Mouse (Mus musculus) adrenal gland, postnatal 10 days (tissue): ENCODE results near the gene Tmbim7. TPM values are rescaled to one million over a fixed set of nuclear protein-coding genes. Genes with fewer than 3 reads are reported as not detected.
A peak's percentile ranks its signal among the peaks of the same experiment; 100 is the strongest.

Experiments
- DNase-seq: peaks from one replicate; pipeline ENCODE4 v3.0.0; 2021; ENCODE audit warnings: mixed read lengths
- microRNA-seq: library from miRNA; unstranded; fragments of <30 nt; microRNA quantifications from one replicate; pipeline ENCODE4 v1.2.0, GENCODE M21; 2021
- total RNA-seq, 2 experiments: library from RNA; stranded (reverse); gene quantifications; 2 replicates each; pipeline ENCODE4 v1.2.3; 2021

The Tmbim7 gene
- total RNA-seq, 2 experiments from 2014 or later, result not detected

DNA sequence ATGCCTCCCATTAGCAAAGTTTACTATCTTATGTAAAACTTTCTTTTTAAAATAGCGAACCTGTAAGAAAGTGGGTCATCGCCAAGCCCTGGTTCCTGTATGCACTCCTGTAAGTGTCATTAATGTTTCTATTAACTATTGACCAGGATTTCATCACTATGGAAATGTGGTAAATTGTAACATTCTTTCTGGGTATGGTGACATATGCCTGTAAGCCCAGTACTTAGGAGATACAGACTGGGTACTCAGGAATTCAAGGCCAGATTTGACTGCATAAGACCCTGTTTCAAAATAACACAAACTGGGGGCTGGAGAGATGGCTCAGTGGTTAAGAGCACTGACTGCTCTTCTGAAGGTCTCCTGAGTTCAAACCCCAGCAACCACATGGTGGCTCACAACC is 14.2 kb downstream of the Tmbim7 start:
- no peak for DNase-seq

DNA sequence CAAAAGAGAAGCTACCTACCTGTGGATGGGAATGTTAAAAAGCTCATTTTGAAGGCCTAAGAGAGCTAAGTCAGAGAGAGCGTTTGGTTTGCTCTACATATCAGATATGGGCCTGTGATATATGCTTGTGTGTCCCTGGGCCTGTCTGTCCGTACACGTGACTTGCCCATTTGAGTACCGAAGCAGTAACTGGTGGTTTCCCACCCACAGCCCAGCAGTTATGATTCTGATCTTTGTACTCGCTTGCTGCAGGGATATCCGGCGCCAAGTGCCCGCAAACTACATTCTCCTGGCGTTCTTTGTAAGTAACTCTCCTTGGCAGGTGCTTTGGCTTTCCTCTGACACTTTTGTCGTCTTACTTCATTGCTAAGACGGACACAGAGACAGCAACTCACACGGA is 15.6 kb downstream of the Tmbim7 start:
- no peak for DNase-seq

DNA sequence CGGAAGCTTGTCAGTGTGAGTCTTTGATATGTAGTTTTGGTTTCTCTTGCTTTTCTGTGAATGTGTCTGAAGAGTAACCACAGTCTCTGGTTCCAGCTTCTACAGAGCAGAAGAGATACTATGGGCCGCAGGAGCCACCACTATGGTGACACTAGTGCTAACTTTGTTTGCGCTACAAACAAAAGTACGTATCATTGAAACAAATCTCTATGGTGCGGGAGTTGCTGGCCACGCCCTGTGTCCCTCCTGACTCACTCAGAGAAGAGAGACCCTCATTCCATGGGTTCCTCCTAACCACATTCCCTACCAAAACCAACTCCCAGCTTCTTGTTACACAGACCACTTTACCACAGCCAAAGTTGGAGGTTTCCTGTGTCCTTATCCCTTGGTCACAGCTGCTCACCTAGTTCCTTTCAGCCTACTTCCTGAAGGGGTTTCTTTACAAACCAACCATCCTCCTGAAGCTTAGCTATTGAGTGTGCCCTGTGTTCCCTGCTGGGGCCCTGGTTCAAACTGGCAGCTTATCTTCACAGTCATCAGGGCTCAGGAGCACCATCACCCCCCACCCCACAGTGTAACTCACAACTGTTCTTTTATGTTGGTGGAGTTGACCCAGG is 19.1 kb downstream of the Tmbim7 start:
- DNase-seq, result no peak

DNA sequence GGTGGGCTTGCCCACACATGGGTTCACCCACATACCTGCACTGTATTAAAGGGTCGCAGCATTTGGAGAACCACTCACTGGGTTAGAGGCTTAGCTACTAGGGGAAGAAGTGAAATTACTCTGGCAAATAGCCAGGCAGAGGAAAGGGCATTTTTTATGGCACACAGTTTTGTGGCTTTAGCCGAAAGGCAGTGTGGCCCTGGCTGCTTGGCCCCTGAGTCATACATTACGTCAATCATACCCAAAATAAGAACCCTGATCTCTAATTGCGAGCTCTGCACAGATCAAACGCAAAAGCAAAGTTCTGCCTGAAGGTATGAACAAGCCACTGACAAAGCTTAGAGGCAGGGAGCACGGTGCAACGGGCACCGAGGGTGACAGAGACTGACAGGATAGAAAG is 37.3 kb downstream of the Tmbim7 start:
- DNase-seq, result peak; percentile 65

DNA sequence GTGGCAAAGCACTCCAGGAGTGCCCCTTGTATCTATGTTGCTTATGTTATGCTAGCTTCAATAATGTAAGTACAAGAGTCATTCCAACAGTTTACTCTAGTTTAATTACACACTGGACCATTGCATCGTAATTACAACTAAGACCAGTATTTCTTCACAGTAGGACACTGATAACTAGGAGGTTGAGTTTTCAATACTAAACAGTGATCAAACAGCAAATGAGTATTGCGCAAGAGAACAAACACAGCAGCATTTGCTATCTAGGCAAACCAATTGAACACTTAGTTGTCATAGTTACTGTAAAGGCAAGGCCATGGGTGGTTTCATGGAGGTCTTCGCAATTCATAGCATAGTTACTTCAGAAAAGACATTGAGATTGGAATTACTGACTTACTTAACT is 40.3 kb downstream of the Tmbim7 start:
- DNase-seq, result no peak

DNA sequence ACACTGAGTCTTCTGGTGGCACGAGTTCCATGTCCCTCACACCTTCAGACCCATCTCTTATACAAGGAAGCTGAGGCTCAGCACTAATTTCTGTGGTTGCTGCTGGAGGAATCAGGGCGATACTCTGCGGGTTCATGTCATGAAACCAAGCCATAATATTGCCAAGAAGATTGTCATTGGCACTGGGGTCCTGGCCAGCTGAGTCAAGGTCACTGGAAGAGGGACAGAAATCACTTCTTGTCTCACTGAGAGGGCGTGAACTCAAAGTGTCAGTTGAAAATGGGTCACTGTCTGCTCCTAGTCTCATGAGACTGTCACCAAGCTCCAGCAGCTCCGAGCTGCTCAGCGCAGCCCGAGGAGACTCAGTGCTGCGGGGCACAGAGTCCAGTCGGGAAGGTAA is 42.0 kb downstream of the Tmbim7 start:
- DNase-seq, result no peak

DNA sequence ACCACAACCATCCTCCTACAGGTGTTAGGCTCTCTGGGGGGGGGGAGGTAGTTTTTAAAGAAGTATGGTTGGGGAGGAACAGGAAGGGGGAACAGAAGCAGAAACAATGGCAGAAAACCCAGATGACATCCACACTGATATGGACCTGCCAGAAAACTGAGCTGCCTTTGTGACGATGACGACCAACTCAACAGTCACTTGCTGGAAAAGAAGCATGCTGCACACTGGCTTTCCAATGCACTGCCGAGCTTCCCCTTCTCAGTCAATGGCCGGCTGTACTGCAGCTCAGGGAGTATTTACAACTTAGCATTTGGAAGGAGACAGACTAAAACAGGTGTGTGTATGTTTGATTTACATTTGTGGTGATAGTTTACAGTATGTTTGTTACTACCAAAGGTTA is 44.2 kb downstream of the Tmbim7 start:
- no peak for DNase-seq

DNA sequence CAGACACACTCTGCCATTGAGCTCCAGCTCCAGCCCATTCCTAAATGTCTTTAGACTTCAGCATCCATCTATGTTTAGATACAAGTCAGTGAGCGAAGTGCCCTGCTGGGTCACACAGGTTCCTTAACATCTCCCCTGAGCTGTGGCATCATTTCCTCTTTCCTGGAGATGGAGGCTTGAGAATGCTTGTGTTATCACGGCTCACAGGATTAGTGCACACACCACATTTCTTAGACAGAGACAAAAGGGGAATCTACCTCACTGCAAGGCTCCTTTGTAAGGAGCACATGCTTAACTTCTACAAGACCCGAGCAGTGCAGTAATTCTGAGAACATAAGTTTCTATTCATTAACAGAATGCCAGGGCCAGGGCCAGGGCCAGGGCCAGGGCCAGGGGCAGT is 45.0 kb downstream of the Tmbim7 start:
- no peak for DNase-seq

DNA sequence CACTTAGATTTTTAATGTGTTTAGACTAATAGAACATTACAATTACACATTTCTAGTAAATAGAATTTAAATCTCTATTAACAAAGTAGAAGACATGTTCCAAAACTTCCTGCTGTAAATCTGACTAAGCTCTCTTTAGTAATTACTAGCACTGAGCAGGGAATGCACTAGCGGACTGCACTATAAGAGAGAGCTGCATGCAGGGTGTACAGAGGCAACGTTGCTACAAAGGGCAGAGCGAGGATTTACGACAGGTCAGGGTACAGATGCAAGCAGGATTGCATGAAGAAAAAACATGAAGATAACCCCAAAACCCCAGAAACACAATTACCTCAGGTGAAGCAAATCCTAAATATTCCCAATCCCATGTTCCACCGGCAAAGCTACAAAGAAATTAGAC is 49.0 kb downstream of the Tmbim7 start:
- no peak for DNase-seq

DNA sequence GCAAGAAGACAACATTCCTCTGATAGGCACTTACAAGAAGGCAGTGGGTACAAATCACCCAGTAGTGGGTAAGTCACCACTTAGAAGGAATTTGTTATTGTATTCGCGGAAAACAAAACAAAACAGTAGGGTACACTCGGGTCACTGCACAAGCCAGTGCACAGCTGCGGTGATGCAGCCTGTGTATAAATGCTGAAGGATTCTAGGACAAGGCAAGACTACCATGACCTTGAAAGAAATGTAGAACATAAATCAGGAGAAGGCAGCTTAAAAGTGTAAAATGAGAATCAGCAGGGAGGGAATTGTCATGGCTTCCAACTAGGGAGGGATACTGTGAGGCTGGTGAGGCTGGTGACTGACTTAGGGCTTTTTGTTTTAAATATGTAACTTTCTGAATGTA is 51.2 kb downstream of the Tmbim7 start:
- no peak for DNase-seq

DNA sequence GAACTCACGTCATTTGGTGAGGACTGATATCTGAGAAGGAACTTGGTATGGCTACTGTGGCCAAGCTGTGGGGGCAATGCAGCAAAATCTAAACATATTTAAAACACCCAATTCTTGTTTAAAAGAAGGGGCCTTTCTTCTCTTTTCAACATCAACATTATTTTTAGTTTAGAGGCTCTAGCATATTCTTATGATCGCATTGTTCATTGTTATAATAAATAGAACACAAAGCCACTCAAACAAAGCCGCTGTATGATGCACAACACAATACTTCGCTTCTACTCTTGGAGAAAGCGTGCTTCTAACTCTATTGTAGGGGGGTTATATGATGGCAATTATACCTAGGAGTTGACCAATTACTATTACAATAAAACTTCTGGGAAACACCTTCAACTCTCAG is 64.8 kb downstream of the Tmbim7 start:
- no peak for DNase-seq

DNA sequence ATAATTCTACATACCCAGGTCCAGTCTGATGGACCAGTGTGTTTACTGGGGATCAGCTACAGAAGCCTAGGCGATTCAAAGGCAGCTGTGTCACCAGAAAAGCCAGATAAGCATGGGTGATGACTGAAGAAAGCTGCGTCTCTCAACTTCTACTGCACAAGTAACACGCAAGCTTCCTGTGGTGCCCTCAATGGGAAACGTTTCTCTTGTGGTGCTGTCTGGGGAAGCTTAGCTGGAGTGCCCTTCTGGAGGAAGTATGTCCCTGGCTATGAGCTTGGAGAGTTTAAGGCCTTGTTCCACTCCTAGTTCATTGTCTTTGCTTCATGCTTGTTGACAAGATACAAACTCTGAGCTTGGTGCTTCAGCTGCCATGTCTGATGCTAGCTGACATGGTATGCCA is 68.4 kb downstream of the Tmbim7 start:
- no peak for DNase-seq

DNA sequence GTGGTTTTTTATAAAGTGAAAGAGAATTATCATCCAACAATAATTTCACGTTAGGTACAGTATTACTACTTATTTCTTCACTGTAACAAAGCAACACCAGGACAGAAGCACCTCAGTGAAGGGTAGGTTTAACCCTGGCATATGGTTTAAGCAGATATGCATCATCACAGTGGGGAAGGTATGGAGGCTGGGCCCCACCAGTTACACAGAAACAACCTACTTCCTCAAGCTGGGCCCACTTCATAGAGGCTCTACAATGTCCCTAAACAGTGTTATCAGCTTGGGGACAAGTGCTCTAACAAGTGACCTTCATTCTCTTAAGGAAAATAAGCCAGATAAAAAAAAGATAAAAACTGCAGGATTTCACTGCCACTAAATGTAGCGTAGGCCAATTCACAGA is 71.9 kb downstream of the Tmbim7 start:
- no peak for DNase-seq

DNA sequence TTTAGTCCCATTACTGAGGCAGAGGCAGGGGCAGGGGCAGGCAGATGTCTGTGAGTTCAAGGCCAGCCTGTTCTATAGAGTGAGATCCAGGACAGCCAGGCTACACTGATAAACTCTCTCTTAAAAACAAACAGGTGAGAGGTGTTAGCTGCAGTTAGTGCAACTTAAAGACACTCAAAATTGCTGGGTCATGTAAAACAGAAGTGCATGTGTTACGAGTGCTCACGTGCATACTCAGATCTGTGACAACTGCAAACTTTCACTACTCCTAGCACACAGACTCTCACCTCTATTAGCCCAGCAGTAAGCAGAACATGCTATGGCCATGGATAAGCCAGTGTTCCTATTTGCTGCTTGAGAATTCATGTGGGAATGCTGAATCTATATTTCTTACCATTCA is 72.4 kb downstream of the Tmbim7 start:
- DNase-seq, result no peak

DNA sequence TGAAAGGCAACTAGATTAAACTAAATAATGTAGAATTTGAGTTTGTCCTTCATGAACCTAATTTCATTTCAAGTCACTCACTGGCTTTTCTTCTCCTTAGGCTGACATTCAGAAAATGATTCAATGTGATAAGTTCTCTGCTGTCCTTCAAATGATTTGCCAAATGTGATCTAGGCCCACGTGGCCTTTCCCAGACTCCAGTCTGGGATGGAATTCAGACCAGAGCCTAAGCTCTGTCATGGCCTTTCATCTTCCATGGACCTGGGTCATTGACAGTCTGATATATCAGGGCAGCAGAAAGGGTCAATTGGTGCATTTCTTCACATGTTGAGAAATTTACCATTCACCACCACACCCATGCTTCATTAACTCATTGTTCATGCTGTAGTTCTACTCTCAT is 74.5 kb downstream of the Tmbim7 start:
- DNase-seq, result peak; percentile 29

DNA sequence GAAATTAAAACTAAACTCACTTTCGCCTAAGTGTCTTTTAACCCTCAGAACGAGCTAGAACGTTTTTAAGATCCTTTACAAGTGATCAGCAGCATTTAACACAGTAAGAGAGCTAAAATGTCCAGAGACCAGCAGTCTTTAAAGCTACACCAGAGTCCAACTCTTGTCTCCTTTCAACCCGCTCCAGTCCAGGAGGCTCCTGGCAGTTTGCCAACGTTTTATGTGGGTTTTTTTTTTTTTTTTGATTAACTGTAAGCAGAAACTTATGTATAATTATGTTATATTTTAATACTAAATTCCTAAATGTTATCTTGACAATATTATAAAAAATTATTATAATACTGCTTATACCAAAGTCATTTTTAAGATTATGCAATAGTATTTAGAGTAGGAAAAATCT is 77.8 kb downstream of the Tmbim7 start:
- DNase-seq, result peak; percentile 9

Small RNA genes lying within 50 kb of the gene (microRNA-seq; reads per million reads assigned to microRNA genes)
- gene Gm22926 (not detected), gene Gm26238 (not detected)

Other genes starting within 250 kb of the Tmbim7 start
- 10 to 100 TPM; 25.3 to 34.4 TPM for gene Fam133b, start 107.3 kb upstream of the Tmbim7 start, total RNA-seq
- 1 to 10 TPM; 2.2 to 4.9 TPM for gene 1700109H08Rik, start 79.6 kb upstream of the Tmbim7 start, total RNA-seq
- gene Pex1, start 55.1 kb upstream of the Tmbim7 start, total RNA-seq, result 10 to 100 TPM; 17.5 to 30.2 TPM
- gene Rbm48, start 54.6 kb upstream of the Tmbim7 start, total RNA-seq, result 10 to 100 TPM in 1 of 2 experiments, 1 to 10 TPM in 1; 8.0 to 11.6 TPM
- gene Gatad1, start 6.0 kb downstream of the Tmbim7 start, total RNA-seq, result 100 to 1,000 TPM; 121 to 123 TPM
- gene Ankib1, start 151.7 kb downstream of the Tmbim7 start, total RNA-seq, result 10 to 100 TPM; 47.8 to 53.0 TPM
- gene Krit1, start 152.0 kb downstream of the Tmbim7 start, total RNA-seq, result 10 to 100 TPM; 34.0 to 44.6 TPM
- gene Lrrd1, start 194.0 kb downstream of the Tmbim7 start, total RNA-seq, result not detected
- gene Mterf1a, start 242.8 kb downstream of the Tmbim7 start, total RNA-seq, result 10 to 100 TPM in 1 of 2 experiments, 1 to 10 TPM in 1; 7.0 to 11.0 TPM